Mouse (Mus musculus) liver, embryonic 14.5 days (tissue): ENCODE results near the gene Cmtr1. TPM values are rescaled to one million over a fixed set of nuclear protein-coding genes. Genes with fewer than 3 reads are reported as not detected.
A peak's percentile ranks its signal among the peaks of the same experiment; 100 is the strongest.

ENCODE experiments used
- ATAC-seq: fragments of 200-750 bp; cut with Nextera tagmentation; 2 replicates; pipeline ENCODE4 v1.8.0; 2017; ENCODE audit warnings: moderate number of reproducible peaks, mild to moderate bottlenecking, moderate library complexity; ENCODE audit not compliant: insufficient read depth
- DNase-seq, 3 experiments: peaks; one replicate each; pipeline ENCODE4 v3.0.0-alpha.2; 2012 to 2013; ENCODE audit warnings: low read depth in 3 of 3, low spot score in 3 of 3
- H3K27ac ChIP-seq: fragments of 300-500 bp; sonication (generic); 2 replicates; pipeline ENCODE4 v1.5.1; 2014; ENCODE audit warnings: moderate library complexity, mild to moderate bottlenecking, control low read depth, inconsistent platforms
- H3K27me3 ChIP-seq: fragments of 300-500 bp; sonication (generic); 2 replicates; pipeline ENCODE4 v1.6.1; 2014; ENCODE audit warnings: mild to moderate bottlenecking, low read length, moderate library complexity; ENCODE audit not compliant: control insufficient read depth, insufficient read depth
- H3K36me3 ChIP-seq: fragments of 300-500 bp; sonication (generic); replicated peaks from 2 replicates; pipeline ENCODE4 v1.6.1; 2014; ENCODE audit warnings: low read depth; ENCODE audit not compliant: control insufficient read depth, insufficient read depth
- H3K4me1 ChIP-seq, 2 experiments: fragments of 200-500 bp in 1 of 2; fragments of 300-500 bp in 1 of 2; sonication (generic) in 1 of 2; replicated peaks; 2 replicates each; pipeline ENCODE4 v1.6.1; 2012 to 2014; ENCODE audit warnings: antibody characterized with exemption in 1 of 2, inconsistent platforms in 1 of 2, low read length in 1 of 2; ENCODE audit not compliant: control insufficient read depth in 2 of 2, insufficient read depth in 2 of 2
- H3K4me2 ChIP-seq: fragments of 300-500 bp; sonication (generic); 2 replicates; pipeline ENCODE4 v1.6.1; 2014; ENCODE audit warnings: low read depth, mild to moderate bottlenecking, control low read depth, moderate library complexity
- H3K4me3 ChIP-seq, 2 experiments: fragments of 200-500 bp in 1 of 2; fragments of 300-500 bp in 1 of 2; sonication (generic) in 1 of 2; 2 replicates each; pipeline ENCODE4 v1.5.1; 2012 to 2014; ENCODE audit warnings: low read depth in 2 of 2, low read length in 2 of 2, mild to moderate bottlenecking in 2 of 2, control low read depth in 1 of 2, inconsistent platforms in 1 of 2, moderate library complexity in 1 of 2; ENCODE audit not compliant: insufficient read depth in 1 of 2
- H3K9ac ChIP-seq: fragments of 300-500 bp; sonication (generic); replicated peaks from 2 replicates; pipeline ENCODE4 v1.6.1; 2014; ENCODE audit warnings: mild to moderate bottlenecking, control low read depth, moderate library complexity
- H3K9me3 ChIP-seq: fragments of 300-500 bp; sonication (generic); 2 replicates; pipeline ENCODE4 v1.6.1; 2016; ENCODE audit warnings: low read length, mixed read lengths; ENCODE audit not compliant: control insufficient read depth
- CTCF ChIP-seq: IDR thresholded peaks from 2 replicates; pipeline ENCODE4 v1.5.1; 2016; ENCODE audit warnings: antibody characterized with exemption, low read depth, control low read depth
- EP300 ChIP-seq: IDR thresholded peaks from 2 replicates; pipeline ENCODE4 v1.6.1; 2016; ENCODE audit warnings: antibody characterized with exemption, low read depth
- WGBS: fragments of 180-500 bp; shearing (Covaris S2); extraction: QIAGEN DNeasy Blood & Tissue Kit; methylation state at CpG from one replicate; pipeline ENCODE4 v1.1.7; 2014; ENCODE audit not compliant: insufficient replicate concordance; 5-methylcytosine and 5-hydroxymethylcytosine counted together
- polyA plus RNA-seq, 2 experiments: library from polyadenylated mRNA; depleted of rRNA in 1 of 2; stranded (reverse) in 1 of 2; unstranded in 1 of 2; fragments of >200 nt; fragmentation: Nextera tagmentation in 1 of 2; extraction: Ambion mirVana in 1 of 2; gene quantifications; 2 replicates each; pipeline versions ENCODE4 v1.2.1 to v1.2.3; 2012 to 2014

Cmtr1 gene
- polyA plus RNA-seq, 2 experiments, result 14.9 to 55.9 TPM

GRCm38 (mm10) chr17:29704781-29705180 is 44.4 kb downstream of the Cmtr1 start:
- Histone ChIP-seq H3K4me2 (no peak overlapping the region), H3K9me3 (no peaks in the 10 kb centered on the region), H3K4me3 (no peak overlapping the region), H3K27me3 (no peaks in the 10 kb centered on the region), H3K9ac (no peak overlapping the region), H3K27ac (no peak overlapping the region), H3K4me1 (peaks cover 0 to 4% of the 10 kb centered on the region in 2 experiments; a peak in 3 of 4 replicates), H3K36me3 (peaks cover 33% of the 10 kb centered on the region)
- DNase-seq (no peak), ATAC-seq (no peak)
- peak; percentile 90 for TF ChIP-seq CTCF
- TF ChIP-seq EP300, result no peak
- 42% methylated on average over 3 of the region's 3 CpGs for whole genome bisulfite sequencing

DNA sequence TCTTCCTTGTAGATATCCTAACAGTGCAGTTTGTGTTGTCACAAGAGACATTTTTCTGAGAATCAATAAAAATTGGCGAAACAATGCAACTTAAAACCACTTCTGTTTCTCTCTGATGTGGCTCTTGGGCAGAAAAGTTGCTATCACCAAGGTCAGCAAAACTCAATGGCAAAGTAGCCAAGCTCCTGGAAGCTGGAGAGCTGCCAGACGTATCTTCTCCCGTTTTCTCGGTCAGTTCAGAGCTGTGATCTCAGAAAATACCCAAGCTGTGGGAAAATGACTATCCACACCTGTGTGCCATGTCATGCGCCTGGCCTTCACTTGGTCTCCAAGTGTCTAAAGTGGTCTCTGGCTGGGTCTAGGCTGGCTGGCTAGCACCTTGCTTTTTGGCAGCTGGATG is 45.5 kb downstream of the Cmtr1 start:
- Histone ChIP-seq H3K36me3 (peaks cover 25% of the 10 kb centered on the region), H3K9me3 (no peaks in the 10 kb centered on the region), H3K4me3 (no peak overlapping the region), H3K27me3 (no peaks in the 10 kb centered on the region), H3K4me1 (peaks cover 0 to 4% of the 10 kb centered on the region in 2 experiments; a peak in 3 of 4 replicates), H3K27ac (no peak overlapping the region), H3K4me2 (no peak overlapping the region), H3K9ac (no peak overlapping the region)
- DNase-seq (no peak), ATAC-seq (no peak)
- TF ChIP-seq CTCF (no peak), EP300 (no peak)
- WGBS, result 78% methylated on average over 5 of the region's 5 CpGs

GRCm38 (mm10) chr17:29706981-29707545 is 46.7 kb downstream of the Cmtr1 start:
- DNase-seq (no peak), ATAC-seq (no peak)
- no peaks in the 10 kb centered on the region for H3K27me3 ChIP-seq
- H3K4me2 ChIP-seq, result no peak overlapping the region
- no peak overlapping the region for H3K27ac ChIP-seq
- TF ChIP-seq CTCF, result no peak
- no peak for TF ChIP-seq EP300
- H3K4me3 ChIP-seq, result no peak overlapping the region
- H3K36me3 ChIP-seq, result peaks cover 18% of the 10 kb centered on the region
- H3K9me3 ChIP-seq, result no peaks in the 10 kb centered on the region
- no peak overlapping the region for H3K9ac ChIP-seq
- peaks cover 0 to 4% of the 10 kb centered on the region in 2 experiments; a peak in 3 of 4 replicates for H3K4me1 ChIP-seq
- WGBS, result 80% methylated on average over 5 of the region's 5 CpGs

DNA sequence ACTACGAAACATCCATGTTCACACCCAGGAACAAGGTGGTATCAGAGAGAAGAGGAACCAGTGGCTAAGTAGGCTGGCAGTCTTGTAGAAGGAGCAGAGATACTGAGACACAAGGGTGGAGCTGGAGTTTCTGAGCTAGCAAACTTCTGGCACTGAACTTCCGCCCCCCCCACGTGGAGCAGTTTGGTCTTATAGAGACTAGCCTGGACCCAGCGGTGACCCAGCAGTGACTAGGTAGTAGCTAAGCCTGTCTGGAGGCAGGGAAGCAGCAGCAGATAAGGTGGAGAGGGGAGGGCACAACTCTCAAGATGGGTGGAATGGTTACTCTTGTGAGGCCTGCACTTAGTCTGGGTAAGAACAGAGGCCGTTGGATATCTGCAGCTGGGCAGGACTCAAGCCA is 48.4 kb downstream of the Cmtr1 start:
- H3K36me3 ChIP-seq, result peaks cover 2% of the 10 kb centered on the region
- H3K4me3 ChIP-seq, result no peak overlapping the region
- no peaks in the 10 kb centered on the region for H3K27me3 ChIP-seq
- no peak overlapping the region for H3K4me2 ChIP-seq
- ATAC-seq, result peak; percentile 63; the same call in 1 of the 2 replicates
- no peaks in the 10 kb centered on the region for H3K9me3 ChIP-seq
- no peak for TF ChIP-seq EP300
- TF ChIP-seq CTCF, result no peak
- DNase-seq, result no peak
- H3K4me1 ChIP-seq, result peaks cover 0 to 4% of the 10 kb centered on the region in 2 experiments; a peak in 3 of 4 replicates
- H3K27ac ChIP-seq, result no peak overlapping the region
- no peak overlapping the region for H3K9ac ChIP-seq
- WGBS, result 41% methylated on average over 5 of the region's 5 CpGs

GRCm38 (mm10) chr17:29710562-29711044 is 50.2 kb downstream of the Cmtr1 start:
- Histone ChIP-seq H3K36me3 (no peaks in the 10 kb centered on the region), H3K4me1 (peaks cover 0 to 6% of the 10 kb centered on the region in 2 experiments; a peak in 3 of 4 replicates), H3K4me3 (no peak overlapping the region), H3K27me3 (no peaks in the 10 kb centered on the region), H3K9ac (no peak overlapping the region), H3K9me3 (no peaks in the 10 kb centered on the region), H3K27ac (no peak overlapping the region), H3K4me2 (no peak overlapping the region)
- no peak for TF ChIP-seq EP300
- no peak for TF ChIP-seq CTCF
- 70% methylated on average over 11 of the region's 11 CpGs for WGBS
- no peak for DNase-seq
- ATAC-seq, result no peak
